Mouse (Mus musculus): ENCODE measurements around the gene Pdgfra. TPM values are rescaled to one million over a fixed set of nuclear protein-coding genes. Genes with fewer than 3 reads are reported as not detected.

The Pdgfra gene
- polyA plus RNA-seq (2014; fragmentation: Nextera tagmentation; extraction: Ambion mirVana), result 48.1 and 50.4 TPM in 2 replicates

GRCm38 (mm10) chr5:75152021-75152425 lies at the start of gene Pdgfra:
Gene Pdgfra, plus strand, starts transcription at chr5:75152292.
- Histone ChIP-seq H3K27ac (ENCODE audit: low read depth) (peak within 1 kb of the TSS; percentile 97), H3K27me3 (ENCODE audit: insufficient read depth, low read length) (peaks cover 52% of the 10 kb centered on the region), H3K9me3 (ENCODE audit: low read depth, low read length) (no peaks in the 10 kb centered on the region), H3K4me3 (ENCODE audit: low read depth, low read length) (peak within 1 kb of the TSS; percentile 57), H3K9ac (peak within 1 kb of the TSS; percentile 70), H3K4me2 (peak within 1 kb of the TSS; percentile 82), H3K4me1 (ENCODE audit: insufficient read depth) (peaks cover 4% of the 10 kb centered on the region; the same call in 1 of the 2 replicates), H3K36me3 (ENCODE audit: insufficient read depth) (no peaks in the 10 kb centered on the region)
- WGBS, result under 1% methylated on average over 10 of the region's 10 CpGs
- no peak for TF ChIP-seq CTCF (IDR thresholded peaks at IDR 0.05; ENCODE audit: low read depth)
- no peak for ATAC-seq (ENCODE audit: insufficient read depth)
- peak; percentile 90 for DNase-seq

GRCm38 (mm10) chr5:75106511-75106910 lies 45.6 kb upstream of the Pdgfra start:
- Histone ChIP-seq H3K4me2 (no peak overlapping the region), H3K27me3 (ENCODE audit: insufficient read depth, low read length) (no peaks in the 10 kb centered on the region), H3K4me1 (ENCODE audit: insufficient read depth) (no peaks in the 10 kb centered on the region), H3K9me3 (ENCODE audit: low read depth, low read length) (no peaks in the 10 kb centered on the region), H3K27ac (ENCODE audit: low read depth) (no peak overlapping the region), H3K4me3 (ENCODE audit: low read depth, low read length) (no peak overlapping the region), H3K9ac (no peak overlapping the region), H3K36me3 (ENCODE audit: insufficient read depth) (no peaks in the 10 kb centered on the region)
- no peak for ATAC-seq (ENCODE audit: insufficient read depth)
- TF ChIP-seq CTCF (IDR thresholded peaks at IDR 0.05; ENCODE audit: low read depth), result no peak
- no peak for DNase-seq
- WGBS, result 71% methylated on average over 3 of the region's 3 CpGs

- no peaks in the 10 kb centered on the region for H3K36me3 ChIP-seq (ENCODE audit: insufficient read depth)
- no peaks in the 10 kb centered on the region for H3K4me1 ChIP-seq (ENCODE audit: insufficient read depth)
- H3K9me3 ChIP-seq (ENCODE audit: low read depth, low read length), result no peaks in the 10 kb centered on the region
- no peak overlapping the region for H3K9ac ChIP-seq
- H3K27me3 ChIP-seq (ENCODE audit: insufficient read depth, low read length), result no peaks in the 10 kb centered on the region
- WGBS, result 14% methylated on average over 5 of the region's 5 CpGs
- no peak overlapping the region for H3K4me3 ChIP-seq (ENCODE audit: low read depth, low read length)
- no peak for TF ChIP-seq CTCF (IDR thresholded peaks at IDR 0.05; ENCODE audit: low read depth)
- H3K4me2 ChIP-seq, result no peak overlapping the region
- ATAC-seq (ENCODE audit: insufficient read depth) (peak; percentile 58; the same call in 1 of the 2 replicates), DNase-seq (peak; percentile 65)
- no peak overlapping the region for H3K27ac ChIP-seq (ENCODE audit: low read depth)
Measured at GRCm38 (mm10) chr5:75109368-75109767, 42.7 kb upstream of the Pdgfra start.

- Histone ChIP-seq H3K9ac (no peak overlapping the region), H3K27me3 (ENCODE audit: insufficient read depth, low read length) (no peaks in the 10 kb centered on the region), H3K4me3 (ENCODE audit: low read depth, low read length) (no peak overlapping the region), H3K4me2 (no peak overlapping the region), H3K36me3 (ENCODE audit: insufficient read depth) (no peaks in the 10 kb centered on the region), H3K4me1 (ENCODE audit: insufficient read depth) (no peaks in the 10 kb centered on the region), H3K9me3 (ENCODE audit: low read depth, low read length) (no peaks in the 10 kb centered on the region), H3K27ac (ENCODE audit: low read depth) (no peak overlapping the region)
- no peak for TF ChIP-seq CTCF (IDR thresholded peaks at IDR 0.05; ENCODE audit: low read depth)
- 67% methylated on average over 5 of the region's 5 CpGs for WGBS
- ATAC-seq (ENCODE audit: insufficient read depth) (no peak), DNase-seq (no peak)
Measured at GRCm38 (mm10) chr5:75111781-75112180, 40.3 kb upstream of the Pdgfra start.

- Histone ChIP-seq H3K4me3 (ENCODE audit: low read depth, low read length) (no peak overlapping the region), H3K9ac (no peak overlapping the region), H3K27me3 (ENCODE audit: insufficient read depth, low read length) (no peaks in the 10 kb centered on the region), H3K9me3 (ENCODE audit: low read depth, low read length) (no peaks in the 10 kb centered on the region), H3K4me2 (no peak overlapping the region), H3K36me3 (ENCODE audit: insufficient read depth) (no peaks in the 10 kb centered on the region), H3K27ac (ENCODE audit: low read depth) (no peak overlapping the region), H3K4me1 (ENCODE audit: insufficient read depth) (no peaks in the 10 kb centered on the region)
- 61% methylated on average over 7 of the region's 7 CpGs for WGBS
- DNase-seq, result no peak
- ATAC-seq (ENCODE audit: insufficient read depth), result no peak
- peak; percentile 62 for TF ChIP-seq CTCF (IDR thresholded peaks at IDR 0.05; ENCODE audit: low read depth)
Measured at GRCm38 (mm10) chr5:75118840-75119239, 33.3 kb upstream of the Pdgfra start.

GRCm38 (mm10) chr5:75121646-75122045 lies 30.4 kb upstream of the Pdgfra start:
- ATAC-seq (ENCODE audit: insufficient read depth) (no peak), DNase-seq (no peak)
- WGBS, result 34% methylated on average over 5 of the region's 5 CpGs
- Histone ChIP-seq H3K9me3 (ENCODE audit: low read depth, low read length) (no peaks in the 10 kb centered on the region), H3K4me2 (no peak overlapping the region), H3K4me3 (ENCODE audit: low read depth, low read length) (no peak overlapping the region), H3K4me1 (ENCODE audit: insufficient read depth) (no peaks in the 10 kb centered on the region), H3K9ac (no peak overlapping the region), H3K27me3 (ENCODE audit: insufficient read depth, low read length) (no peaks in the 10 kb centered on the region), H3K27ac (ENCODE audit: low read depth) (no peak overlapping the region), H3K36me3 (ENCODE audit: insufficient read depth) (no peaks in the 10 kb centered on the region)
- no peak for TF ChIP-seq CTCF (IDR thresholded peaks at IDR 0.05; ENCODE audit: low read depth)

- Histone ChIP-seq H3K4me1 (ENCODE audit: insufficient read depth) (no peaks in the 10 kb centered on the region), H3K9me3 (ENCODE audit: low read depth, low read length) (no peaks in the 10 kb centered on the region), H3K9ac (no peak overlapping the region), H3K27ac (ENCODE audit: low read depth) (no peak overlapping the region), H3K36me3 (ENCODE audit: insufficient read depth) (no peaks in the 10 kb centered on the region), H3K4me3 (ENCODE audit: low read depth, low read length) (no peak overlapping the region), H3K27me3 (ENCODE audit: insufficient read depth, low read length) (0 out of 2 replicates have a peak, but pooled peaks cover 1% of the 10 kb centered on the region), H3K4me2 (no peak overlapping the region)
- ATAC-seq (ENCODE audit: insufficient read depth) (no peak), DNase-seq (no peak)
- 76% methylated on average over 7 of the region's 7 CpGs for WGBS
- TF ChIP-seq CTCF (IDR thresholded peaks at IDR 0.05; ENCODE audit: low read depth), result no peak
Measured at GRCm38 (mm10) chr5:75134681-75135080, 17.4 kb upstream of the Pdgfra start.

All from lung, embryonic 14.5 days (tissue).